Mouse (Mus musculus) C2C12 (cell line): Measurements from ENCODE around the gene Kcnj10.

Experiments used
- CTCF ChIP-seq: IDR thresholded peaks from one replicate; pipeline ENCODE4 v1.5.1; 2011; ENCODE audit not compliant: control insufficient read depth, insufficient read depth, insufficient read length
- MYOG ChIP-seq: IDR thresholded peaks from one replicate; pipeline ENCODE4 v1.6.1; 2011; ENCODE audit not compliant: control insufficient read depth, insufficient read length; ENCODE audit errors: extremely low read depth

DNA sequence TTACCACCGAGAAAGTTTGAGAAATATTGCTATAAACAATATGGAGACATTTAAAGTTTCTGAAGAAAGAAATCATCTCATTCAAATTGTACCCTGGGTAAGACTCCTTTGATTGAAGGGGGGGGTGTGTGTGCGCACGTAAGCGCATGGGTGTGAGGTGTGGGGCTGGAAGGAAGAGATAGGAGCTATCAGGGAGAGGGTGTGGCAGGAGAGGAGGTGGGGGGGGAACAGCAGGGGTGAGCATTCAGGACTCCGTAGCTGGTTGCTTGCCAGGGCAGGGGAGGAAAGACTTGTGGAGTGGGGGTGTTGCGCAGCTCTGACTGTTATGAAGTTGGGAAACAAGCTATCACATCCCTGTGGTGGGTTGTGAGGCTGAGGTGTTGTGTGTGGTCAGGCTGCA lies 36.6 kb upstream of the Kcnj10 start:
- TF ChIP-seq CTCF: no peak
- no peak for TF ChIP-seq MYOG
